Mouse (Mus musculus): Measurements from ENCODE around the gene Akt1. TPM values are rescaled to one million over a fixed set of nuclear protein-coding genes. Genes with fewer than 3 reads are reported as not detected.
A peak's percentile ranks its signal among the peaks of the same experiment; 100 is the strongest.

Akt1 gene
- polyA plus RNA-seq, 1 experiment, result 29.1 TPM

GRCm38 (mm10) chr12:112720890-112721423 is 46.3 kb upstream of the Akt1 start:
- no peaks in the 10 kb centered on the region for H3K27me3 ChIP-seq (ENCODE audit: control insufficient read depth, insufficient read depth, low read length)
- H3K4me1 ChIP-seq (ENCODE audit: control insufficient read depth, insufficient read depth, low read length), result peaks cover 15% of the 10 kb centered on the region
- H3K4me3 ChIP-seq (ENCODE audit: control insufficient read depth, low read depth, low read length), result peak overlapping the region; percentile 86
- TF ChIP-seq POLR2A (IDR thresholded peaks at IDR 0.05; ENCODE audit: control insufficient read depth, low read depth, low read length) (peak; percentile 24), CTCF (IDR thresholded peaks at IDR 0.05; ENCODE audit: control insufficient read depth, insufficient read depth, insufficient replicate concordance, low read depth, low read length) (no peak)
- H3K36me3 ChIP-seq (ENCODE audit: control insufficient read depth, insufficient read depth, low read length), result no peaks in the 10 kb centered on the region
- H3K27ac ChIP-seq (ENCODE audit: control insufficient read depth, insufficient read depth, low read depth, low read length), result peak overlapping the region; percentile 85

DNA sequence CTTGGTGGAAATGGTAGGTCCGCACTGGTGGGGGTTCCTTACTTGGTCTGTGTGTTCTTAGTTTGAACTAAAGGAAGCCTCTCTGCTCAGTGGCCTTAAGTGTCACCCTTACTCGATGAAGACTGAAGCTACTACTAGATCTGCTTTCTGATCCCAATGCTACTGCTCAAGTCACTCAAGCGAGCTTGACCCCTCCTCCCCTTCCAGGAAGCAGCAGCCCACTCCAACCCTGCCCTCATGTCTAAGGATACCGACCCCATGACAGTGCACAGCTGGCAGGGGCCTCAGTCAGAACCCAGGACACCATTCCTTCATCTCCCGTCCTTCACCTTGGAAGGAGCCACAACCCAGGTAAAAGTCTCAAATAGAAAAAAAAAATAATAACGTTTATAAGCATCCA is 45.5 kb upstream of the Akt1 start, which contains the start of gene Cep170b:
Gene Cep170b, plus strand, starts transcription at position 240 of the 400 bp plus-strand sequence.
- Histone ChIP-seq H3K27ac (ENCODE audit: control insufficient read depth, insufficient read depth, low read depth, low read length) (peak within 1 kb of the TSS; percentile 85), H3K4me1 (ENCODE audit: control insufficient read depth, insufficient read depth, low read length) (peaks cover 13% of the 10 kb centered on the region), H3K4me3 (ENCODE audit: control insufficient read depth, low read depth, low read length) (peak within 1 kb of the TSS; percentile 86), H3K27me3 (ENCODE audit: control insufficient read depth, insufficient read depth, low read length) (no peaks in the 10 kb centered on the region), H3K36me3 (ENCODE audit: control insufficient read depth, insufficient read depth, low read length) (no peaks in the 10 kb centered on the region)
- TF ChIP-seq POLR2A (IDR thresholded peaks at IDR 0.05; ENCODE audit: control insufficient read depth, low read depth, low read length), result no peak
- TF ChIP-seq CTCF (IDR thresholded peaks at IDR 0.05; ENCODE audit: control insufficient read depth, insufficient read depth, insufficient replicate concordance, low read depth, low read length), result no peak

GRCm38 (mm10) chr12:112718995-112719394 is 44.3 kb upstream of the Akt1 start:
- Histone ChIP-seq H3K4me1 (ENCODE audit: control insufficient read depth, insufficient read depth, low read length) (peaks cover 13% of the 10 kb centered on the region), H3K27me3 (ENCODE audit: control insufficient read depth, insufficient read depth, low read length) (no peaks in the 10 kb centered on the region), H3K4me3 (ENCODE audit: control insufficient read depth, low read depth, low read length) (no peak overlapping the region), H3K36me3 (ENCODE audit: control insufficient read depth, insufficient read depth, low read length) (no peaks in the 10 kb centered on the region), H3K27ac (ENCODE audit: control insufficient read depth, insufficient read depth, low read depth, low read length) (no peak overlapping the region)
- TF ChIP-seq CTCF (IDR thresholded peaks at IDR 0.05; ENCODE audit: control insufficient read depth, insufficient read depth, insufficient replicate concordance, low read depth, low read length), result no peak
- TF ChIP-seq POLR2A (IDR thresholded peaks at IDR 0.05; ENCODE audit: control insufficient read depth, low read depth, low read length), result no peak

DNA sequence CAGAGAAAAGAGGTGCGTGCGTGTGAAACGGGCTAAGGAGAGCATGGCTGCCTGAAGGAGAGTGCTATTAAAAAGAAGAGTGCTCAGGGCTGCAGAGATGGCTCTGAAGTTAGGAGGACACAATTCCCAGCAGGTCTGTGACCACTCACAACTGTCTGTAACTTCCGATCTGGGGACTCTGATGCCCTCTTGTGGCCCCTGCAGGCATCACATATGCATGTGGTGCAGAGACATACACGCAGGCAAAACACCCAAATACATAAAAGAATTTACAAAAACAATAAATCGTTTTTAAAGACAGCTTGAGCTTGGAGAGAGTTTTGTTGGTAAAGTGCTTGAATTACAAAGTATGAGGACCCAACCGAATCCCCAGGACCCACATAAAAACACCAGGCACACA is 42.5 kb upstream of the Akt1 start:
- no peaks in the 10 kb centered on the region for H3K36me3 ChIP-seq (ENCODE audit: control insufficient read depth, insufficient read depth, low read length)
- peaks cover 9% of the 10 kb centered on the region for H3K4me1 ChIP-seq (ENCODE audit: control insufficient read depth, insufficient read depth, low read length)
- no peak overlapping the region for H3K4me3 ChIP-seq (ENCODE audit: control insufficient read depth, low read depth, low read length)
- H3K27ac ChIP-seq (ENCODE audit: control insufficient read depth, insufficient read depth, low read depth, low read length), result no peak overlapping the region
- TF ChIP-seq CTCF (IDR thresholded peaks at IDR 0.05; ENCODE audit: control insufficient read depth, insufficient read depth, insufficient replicate concordance, low read depth, low read length) (peak; percentile 61; the same call in 1 of the 2 replicates), POLR2A (IDR thresholded peaks at IDR 0.05; ENCODE audit: control insufficient read depth, low read depth, low read length) (no peak)
- H3K27me3 ChIP-seq (ENCODE audit: control insufficient read depth, insufficient read depth, low read length), result no peaks in the 10 kb centered on the region

DNA sequence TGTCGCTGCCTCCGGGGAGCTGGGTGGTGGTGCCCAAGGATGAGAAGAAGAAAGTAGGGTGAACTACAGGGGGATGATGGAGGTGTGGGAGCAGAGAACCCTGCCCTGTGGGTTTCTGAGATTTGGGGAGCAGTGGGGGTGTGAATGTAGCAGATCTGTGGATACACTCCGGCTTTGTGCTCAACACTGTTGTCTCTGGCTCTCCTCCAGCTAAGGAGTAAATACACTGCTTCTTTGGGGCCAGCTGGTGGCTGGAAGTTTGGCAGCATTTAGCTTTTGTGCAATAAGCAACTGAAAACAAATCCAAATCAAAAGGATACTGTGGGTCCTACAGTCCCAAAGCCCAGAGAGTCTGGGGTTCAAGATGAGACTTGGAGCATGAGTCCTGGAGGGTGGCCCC is 39.3 kb upstream of the Akt1 start:
- Histone ChIP-seq H3K4me1 (ENCODE audit: control insufficient read depth, insufficient read depth, low read length) (no peaks in the 10 kb centered on the region; the same call in none of the 2 replicates), H3K4me3 (ENCODE audit: control insufficient read depth, low read depth, low read length) (no peak overlapping the region), H3K27me3 (ENCODE audit: control insufficient read depth, insufficient read depth, low read length) (no peaks in the 10 kb centered on the region), H3K36me3 (ENCODE audit: control insufficient read depth, insufficient read depth, low read length) (no peaks in the 10 kb centered on the region), H3K27ac (ENCODE audit: control insufficient read depth, insufficient read depth, low read depth, low read length) (peak overlapping the region; percentile 50; the same call in 1 of the 2 replicates)
- TF ChIP-seq POLR2A (IDR thresholded peaks at IDR 0.05; ENCODE audit: control insufficient read depth, low read depth, low read length) (no peak), CTCF (IDR thresholded peaks at IDR 0.05; ENCODE audit: control insufficient read depth, insufficient read depth, insufficient replicate concordance, low read depth, low read length) (no peak)

DNA sequence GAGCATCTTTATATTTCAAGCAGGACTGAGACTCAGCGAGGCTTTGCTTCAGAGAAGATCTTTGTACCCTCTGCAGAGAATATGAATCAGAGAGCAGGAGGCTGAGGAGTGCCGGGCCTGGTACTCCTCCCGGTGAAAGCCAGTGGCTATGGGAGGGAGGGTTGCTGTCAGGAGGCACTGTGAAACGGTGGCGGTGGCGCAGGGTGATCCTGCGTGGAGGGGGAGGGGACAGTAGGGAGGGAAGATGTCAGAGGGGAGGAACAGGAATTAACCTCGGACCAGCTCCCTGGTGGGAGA is 32.8 kb upstream of the Akt1 start:
- no peaks in the 10 kb centered on the region for H3K27me3 ChIP-seq (ENCODE audit: control insufficient read depth, insufficient read depth, low read length)

DNA sequence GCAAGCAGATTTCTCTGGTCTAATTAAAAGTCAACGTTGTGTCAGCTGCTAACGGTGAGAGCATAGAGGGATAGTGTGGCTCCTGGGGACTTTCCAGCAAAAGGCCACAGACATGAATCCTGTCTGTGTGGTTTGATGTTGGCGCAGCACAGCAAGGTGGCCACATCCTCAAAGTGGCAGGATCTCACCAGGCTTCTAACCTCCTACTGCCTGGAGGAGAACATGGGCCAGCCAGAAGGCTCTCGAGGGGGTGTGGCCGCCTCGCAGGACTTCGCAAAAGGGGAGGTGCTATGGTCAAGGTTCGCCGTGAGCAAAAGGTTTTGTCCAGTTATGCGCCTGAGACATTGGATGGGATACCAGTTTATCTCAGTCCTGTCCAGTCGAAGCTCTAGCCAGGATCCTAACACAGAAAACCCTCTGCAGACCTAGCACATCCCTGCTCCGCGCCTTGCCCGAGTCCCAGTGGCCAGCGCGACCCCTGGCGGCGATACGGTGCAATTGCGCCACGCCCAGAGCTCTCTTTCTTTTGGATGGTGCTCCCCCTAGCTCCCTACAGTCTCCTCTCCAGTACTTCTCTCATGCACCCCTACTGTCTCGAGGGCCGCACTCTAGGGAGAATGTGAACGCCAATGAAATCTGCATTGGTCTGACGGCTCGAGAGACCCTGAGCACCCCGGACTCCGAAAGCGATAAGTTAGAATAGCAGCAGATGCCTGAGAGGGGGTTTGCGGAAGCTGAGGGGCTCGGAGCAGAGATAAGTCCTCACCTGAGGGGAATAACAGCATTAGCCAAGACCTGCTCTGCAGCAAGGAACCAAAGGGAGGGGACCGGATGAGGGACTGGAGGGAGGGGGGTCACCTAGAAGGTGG is 32.3 kb upstream of the Akt1 start:
- TF ChIP-seq POLR2A (IDR thresholded peaks at IDR 0.05; ENCODE audit: control insufficient read depth, low read depth, low read length) (no peak), CTCF (IDR thresholded peaks at IDR 0.05; ENCODE audit: control insufficient read depth, insufficient read depth, insufficient replicate concordance, low read depth, low read length) (peak; percentile 98)
- no peaks in the 10 kb centered on the region for H3K27me3 ChIP-seq (ENCODE audit: control insufficient read depth, insufficient read depth, low read length)
- H3K27ac ChIP-seq (ENCODE audit: control insufficient read depth, insufficient read depth, low read depth, low read length), result no peak overlapping the region
- H3K36me3 ChIP-seq (ENCODE audit: control insufficient read depth, insufficient read depth, low read length), result no peaks in the 10 kb centered on the region
- peaks cover 2% of the 10 kb centered on the region for H3K4me1 ChIP-seq (ENCODE audit: control insufficient read depth, insufficient read depth, low read length)
- no peak overlapping the region; the same call in 1 of the 2 replicates for H3K4me3 ChIP-seq (ENCODE audit: control insufficient read depth, low read depth, low read length)

More for the DNA sequence above, 32.8 kb upstream of the Akt1 start:
- H3K27ac ChIP-seq (ENCODE audit: control insufficient read depth, insufficient read depth, low read depth, low read length), result no peak overlapping the region
- H3K4me3 ChIP-seq (ENCODE audit: control insufficient read depth, low read depth, low read length), result no peak overlapping the region
- TF ChIP-seq POLR2A (IDR thresholded peaks at IDR 0.05; ENCODE audit: control insufficient read depth, low read depth, low read length) (no peak), CTCF (IDR thresholded peaks at IDR 0.05; ENCODE audit: control insufficient read depth, insufficient read depth, insufficient replicate concordance, low read depth, low read length) (no peak)
- peaks cover 2% of the 10 kb centered on the region for H3K4me1 ChIP-seq (ENCODE audit: control insufficient read depth, insufficient read depth, low read length)
- no peaks in the 10 kb centered on the region for H3K36me3 ChIP-seq (ENCODE audit: control insufficient read depth, insufficient read depth, low read length)

Measured in testis, adult 2 months (tissue).